Mouse (Mus musculus) heart, postnatal 0 days (tissue): Measurements from ENCODE around the gene Fam178b. TPM values are rescaled to one million over a fixed set of nuclear protein-coding genes. Genes with fewer than 3 reads are reported as not detected.
A peak's percentile ranks its signal among the peaks of the same experiment; 100 is the strongest.

Experiments
- ATAC-seq: fragments of 200-750 bp; cut with Nextera tagmentation; 2 replicates; pipeline ENCODE4 v1.8.0; 2017; ENCODE audit warnings: low read depth, moderate number of reproducible peaks, moderate library complexity; ENCODE audit not compliant: insufficient read depth
- DNase-seq: peaks from one replicate; pipeline ENCODE4 v3.0.0-alpha.2; 2016; ENCODE audit warnings: low spot score
- H3K27ac ChIP-seq: fragments of 300-500 bp; sonication (generic); 2 replicates; pipeline ENCODE4 v1.5.1; 2014; ENCODE audit warnings: low read depth, mild to moderate bottlenecking
- H3K27me3 ChIP-seq: fragments of 300-500 bp; sonication (generic); 2 replicates; pipeline ENCODE4 v1.6.1; 2014; ENCODE audit warnings: low read length, mixed read lengths; ENCODE audit not compliant: control insufficient read depth, insufficient read depth
- H3K36me3 ChIP-seq: fragments of 300-500 bp; sonication (generic); replicated peaks from 2 replicates; pipeline ENCODE4 v1.6.1; 2014; ENCODE audit warnings: low read length, mixed read lengths; ENCODE audit not compliant: control insufficient read depth, insufficient read depth
- H3K4me1 ChIP-seq: fragments of 300-500 bp; sonication (generic); 2 replicates; pipeline ENCODE4 v1.6.1; 2014; ENCODE audit warnings: antibody characterized with exemption; ENCODE audit not compliant: control insufficient read depth, insufficient read depth
- H3K4me2 ChIP-seq: fragments of 300-500 bp; sonication (generic); 2 replicates; pipeline ENCODE4 v1.6.1; 2014; ENCODE audit warnings: low read depth, mild to moderate bottlenecking, low read length, moderate library complexity
- H3K4me3 ChIP-seq: fragments of 300-500 bp; sonication (generic); 2 replicates; pipeline ENCODE4 v1.5.1; 2014; ENCODE audit warnings: low read depth, low read length
- H3K9ac ChIP-seq: fragments of 300-500 bp; sonication (generic); replicated peaks from 2 replicates; pipeline ENCODE4 v1.6.1; 2014; ENCODE audit warnings: low read depth, low read length, mixed read lengths
- H3K9me3 ChIP-seq: fragments of 300-500 bp; sonication (generic); replicated peaks from 2 replicates; pipeline ENCODE4 v1.6.1; 2016; ENCODE audit warnings: low read length; ENCODE audit not compliant: control insufficient read depth
- CTCF ChIP-seq: IDR thresholded peaks from 2 replicates; pipeline ENCODE4 v1.5.1; 2016; ENCODE audit warnings: antibody characterized with exemption, control low read depth, low read depth
- EP300 ChIP-seq: IDR thresholded peaks from 2 replicates; pipeline ENCODE4 v1.6.1; 2016; ENCODE audit warnings: antibody characterized with exemption, low read depth
- WGBS: fragments of 180-500 bp; shearing (Covaris S2); extraction: QIAGEN DNeasy Blood & Tissue Kit; methylation state at CpG from one replicate; pipeline ENCODE4 v1.1.7; 2014; 5-methylcytosine and 5-hydroxymethylcytosine counted together
- polyA plus RNA-seq: library from polyadenylated mRNA; unstranded; fragments of >200 nt; fragmentation: Nextera tagmentation; extraction: Ambion mirVana; gene quantifications from 2 replicates; pipeline ENCODE4 v1.2.1, GENCODE M21; 2015
- total RNA-seq: library from RNA; depleted of rRNA; stranded (reverse); fragments of >200 nt; gene quantifications from 2 replicates; pipeline ENCODE4 v1.2.3, GENCODE M21; 2014; ENCODE audit warnings: low replicate concordance

Gene Fam178b
- total and polyA plus RNA-seq, 2 experiments from 2014 or later: 0.81 TPM; not detected in 1

- H3K4me2 ChIP-seq: no peak overlapping the region
- DNase-seq (no peak), ATAC-seq (no peak)
- no peak overlapping the region for H3K9ac ChIP-seq
- TF ChIP-seq CTCF: no peak
- TF ChIP-seq EP300: no peak
- 63% methylated on average over 8 of the region's 8 CpGs for WGBS
- H3K36me3 ChIP-seq: peaks cover 55% of the 10 kb centered on the region
- H3K4me3 ChIP-seq: no peak overlapping the region
- peaks cover 7% of the 10 kb centered on the region; the same call in 1 of the 2 replicates for H3K4me1 ChIP-seq
- H3K27me3 ChIP-seq: no peaks in the 10 kb centered on the region
- H3K27ac ChIP-seq: no peak overlapping the region
- no peaks in the 10 kb centered on the region for H3K9me3 ChIP-seq
These were observed 134.2 kb downstream of the Fam178b start for GRCm38 (mm10) chr1:36548771-36549170.

- peaks cover 7% of the 10 kb centered on the region; the same call in 1 of the 2 replicates for H3K4me1 ChIP-seq
- 0 out of 2 replicates have a peak overlapping the region, but pooled peaks have one; percentile 1 for H3K27ac ChIP-seq
- TF ChIP-seq CTCF: no peak
- no peak; the same call in 1 of the 2 replicates for TF ChIP-seq EP300
- no peaks in the 10 kb centered on the region for H3K27me3 ChIP-seq
- no peak overlapping the region for H3K4me2 ChIP-seq
- no peaks in the 10 kb centered on the region for H3K9me3 ChIP-seq
- no peak overlapping the region for H3K9ac ChIP-seq
- no peak overlapping the region for H3K4me3 ChIP-seq
- WGBS: 31% methylated on average over 9 of the region's 9 CpGs
- peaks cover 48% of the 10 kb centered on the region for H3K36me3 ChIP-seq
- no peak for DNase-seq
- no peak for ATAC-seq
These were observed 134.9 kb downstream of the Fam178b start for GRCm38 (mm10) chr1:36547981-36548598.

- peaks cover 45% of the 10 kb centered on the region for H3K36me3 ChIP-seq
- TF ChIP-seq CTCF: peak; percentile 100
- TF ChIP-seq EP300: peak; percentile 79; the same call in 1 of the 2 replicates
- H3K27me3 ChIP-seq: no peaks in the 10 kb centered on the region
These were observed 136.0 kb downstream of the Fam178b start, which contains the start of gene Ankrd39 for GRCm38 (mm10) chr1:36546888-36547471. Ankrd39 (minus strand) TSS chr1:36547445.

DNA sequence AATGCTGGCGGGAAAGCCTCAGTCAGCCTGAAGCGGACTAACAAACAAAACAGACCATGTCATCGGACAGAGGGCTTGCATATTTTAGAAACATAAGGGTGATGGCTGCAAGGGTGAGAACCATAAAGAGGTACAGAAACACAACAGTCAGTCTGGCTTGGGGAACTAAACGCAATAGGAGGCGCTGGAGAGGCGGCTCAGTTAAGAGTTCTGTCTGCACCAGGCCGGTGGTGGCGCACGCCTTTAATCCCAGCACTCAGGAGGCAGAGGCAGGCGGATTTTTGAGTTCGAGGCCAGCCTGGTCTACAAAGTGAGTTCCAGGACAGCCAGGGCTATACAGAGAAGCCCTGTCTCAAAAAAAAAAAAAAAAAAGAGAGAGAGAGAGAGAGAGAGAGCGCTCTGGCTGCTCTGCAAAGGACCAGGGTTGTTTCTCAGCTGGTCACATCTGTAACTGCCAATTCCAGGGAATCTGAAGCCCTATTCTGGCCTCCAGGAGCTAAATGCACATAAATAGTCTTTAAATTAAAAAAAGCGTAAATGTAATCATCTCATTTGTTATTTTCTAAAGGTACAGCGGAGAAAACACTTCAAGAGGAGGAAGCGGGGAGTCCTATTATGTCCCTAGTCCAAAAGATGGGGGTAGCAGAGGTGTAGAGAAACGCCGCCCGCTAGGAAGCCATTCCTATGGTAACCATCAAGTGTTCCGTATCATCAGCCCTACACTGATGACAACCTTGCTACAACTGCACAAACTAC is 137.0 kb downstream of the Fam178b start:
- Histone ChIP-seq H3K27me3 (no peaks in the 10 kb centered on the region), H3K9ac (peak overlapping the region; percentile 71), H3K9me3 (no peaks in the 10 kb centered on the region), H3K4me3 (peak overlapping the region; percentile 72), H3K36me3 (peaks cover 44% of the 10 kb centered on the region), H3K27ac (peak overlapping the region; percentile 76; the same call in 1 of the 2 replicates), H3K4me2 (peak overlapping the region; percentile 83), H3K4me1 (peaks cover 7% of the 10 kb centered on the region; the same call in 1 of the 2 replicates)
- no peak for DNase-seq
- 59% methylated on average over 19 of the region's 19 CpGs for WGBS
- TF ChIP-seq EP300 (no peak), CTCF (0 out of 2 replicates have a peak, but pooled peaks have one; percentile 1)
- no peak for ATAC-seq

More at GRCm38 (mm10) chr1:36546888-36547471, 136.0 kb downstream of the Fam178b start, which contains the start of gene Ankrd39:
- no peaks in the 10 kb centered on the region for H3K9me3 ChIP-seq
- H3K4me2 ChIP-seq: peak within 1 kb of the TSS; percentile 83
- DNase-seq: peak; percentile 99
- H3K9ac ChIP-seq: peak within 1 kb of the TSS; percentile 71
- under 1% methylated on average over 43 of the region's 43 CpGs for WGBS
- H3K4me1 ChIP-seq: peaks cover 7% of the 10 kb centered on the region; the same call in 1 of the 2 replicates
- peak; percentile 98 for ATAC-seq
- H3K27ac ChIP-seq: peak within 1 kb of the TSS; percentile 76
- H3K4me3 ChIP-seq: peak within 1 kb of the TSS; percentile 72

DNA sequence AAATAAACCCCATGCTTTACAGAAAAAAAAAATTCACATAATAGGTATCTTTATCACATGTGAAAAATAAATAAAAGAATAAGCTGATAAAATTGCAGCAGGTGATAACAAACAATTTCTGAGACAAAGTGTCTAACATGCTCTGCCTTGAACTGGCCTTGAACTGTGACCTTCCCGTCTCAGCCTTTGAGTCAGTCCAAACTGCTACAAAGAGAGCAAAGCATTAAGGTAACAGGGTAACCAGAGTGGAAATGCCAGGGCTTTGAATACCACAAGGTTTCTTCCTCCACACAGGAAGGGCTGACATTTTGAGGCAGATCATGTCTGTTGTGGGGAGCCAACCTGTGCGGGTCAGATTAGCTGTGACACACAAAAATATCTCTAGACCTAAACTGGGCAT is 137.6 kb downstream of the Fam178b start:
- H3K27ac ChIP-seq: no peak overlapping the region
- H3K36me3 ChIP-seq: peaks cover 43% of the 10 kb centered on the region
- H3K4me2 ChIP-seq: no peak overlapping the region
- peaks cover 7% of the 10 kb centered on the region; the same call in 1 of the 2 replicates for H3K4me1 ChIP-seq
- TF ChIP-seq EP300 (no peak), CTCF (no peak)
- H3K9ac ChIP-seq: no peak overlapping the region
- no peak overlapping the region for H3K4me3 ChIP-seq
- ATAC-seq (no peak), DNase-seq (no peak)
- H3K9me3 ChIP-seq: no peaks in the 10 kb centered on the region
- 65% methylated on average over 2 of the region's 2 CpGs for WGBS
- H3K27me3 ChIP-seq: no peaks in the 10 kb centered on the region
